Mouse (Mus musculus) kidney, adult 2 months (tissue): ENCODE results near the gene Pml. TPM values are rescaled to one million over a fixed set of nuclear protein-coding genes. Genes with fewer than 3 reads are reported as not detected.
"Not testable (repeated sequence)": the region's sequence is repeated elsewhere in the genome, so short reads cannot be mapped to it uniquely, and the experiment has no call there.

Source experiments
- DNase-seq: peaks from one replicate; pipeline ENCODE4 v3.0.0; 2021
- H3K27ac ChIP-seq: fragments of 200-500 bp; 2 replicates; pipeline ENCODE4 v1.5.1; 2012; ENCODE audit warnings: low read depth, low read length, control low read depth, inconsistent platforms; ENCODE audit not compliant: insufficient read depth
- H3K27me3 ChIP-seq: fragments of 200-500 bp; replicated peaks from 2 replicates; pipeline ENCODE4 v1.6.1; 2012; ENCODE audit warnings: mild to moderate bottlenecking, moderate library complexity, low read length, inconsistent platforms; ENCODE audit not compliant: control insufficient read depth, insufficient read depth
- H3K36me3 ChIP-seq: fragments of 200-500 bp; 2 replicates; pipeline ENCODE4 v1.6.1; 2012; ENCODE audit warnings: mild to moderate bottlenecking, moderate library complexity, low read length, inconsistent platforms; ENCODE audit not compliant: control insufficient read depth, insufficient read depth
- H3K4me1 ChIP-seq: fragments of 200-500 bp; 2 replicates; pipeline ENCODE4 v1.6.1; 2011; ENCODE audit warnings: low read length; ENCODE audit not compliant: control insufficient read depth, insufficient read depth
- H3K4me3 ChIP-seq: fragments of 200-500 bp; 2 replicates; pipeline ENCODE4 v1.5.1; 2011; ENCODE audit warnings: mild to moderate bottlenecking, low read depth, low read length, control low read depth; ENCODE audit not compliant: insufficient read depth
- CTCF ChIP-seq: fragments of 200-500 bp; conservative IDR thresholded peaks from 2 replicates; pipeline ENCODE4 v1.5.1; 2011; ENCODE audit warnings: low read depth, mild to moderate bottlenecking, control low read depth, low read length, moderate library complexity, mixed read lengths; ENCODE audit not compliant: insufficient read depth, insufficient read length
- POLR2A ChIP-seq: fragments of 200-500 bp; IDR thresholded peaks from one replicate; pipeline ENCODE4 v1.6.1; 2011; ENCODE audit warnings: low read depth, low read length, control low read depth
- WGBS: fragments of 180-500 bp; shearing (Covaris S2); methylation state at CpG from one replicate; pipeline ENCODE4 v1.1.7; 2018; 5-methylcytosine and 5-hydroxymethylcytosine counted together
- polyA plus RNA-seq: library from polyadenylated mRNA; depleted of rRNA; stranded (reverse); fragments of >200 nt; gene quantifications from 2 replicates; pipeline ENCODE4 v1.2.3, GENCODE M21; 2012

The Pml gene
- polyA plus RNA-seq, 1 experiment = 27.6 TPM

DNA sequence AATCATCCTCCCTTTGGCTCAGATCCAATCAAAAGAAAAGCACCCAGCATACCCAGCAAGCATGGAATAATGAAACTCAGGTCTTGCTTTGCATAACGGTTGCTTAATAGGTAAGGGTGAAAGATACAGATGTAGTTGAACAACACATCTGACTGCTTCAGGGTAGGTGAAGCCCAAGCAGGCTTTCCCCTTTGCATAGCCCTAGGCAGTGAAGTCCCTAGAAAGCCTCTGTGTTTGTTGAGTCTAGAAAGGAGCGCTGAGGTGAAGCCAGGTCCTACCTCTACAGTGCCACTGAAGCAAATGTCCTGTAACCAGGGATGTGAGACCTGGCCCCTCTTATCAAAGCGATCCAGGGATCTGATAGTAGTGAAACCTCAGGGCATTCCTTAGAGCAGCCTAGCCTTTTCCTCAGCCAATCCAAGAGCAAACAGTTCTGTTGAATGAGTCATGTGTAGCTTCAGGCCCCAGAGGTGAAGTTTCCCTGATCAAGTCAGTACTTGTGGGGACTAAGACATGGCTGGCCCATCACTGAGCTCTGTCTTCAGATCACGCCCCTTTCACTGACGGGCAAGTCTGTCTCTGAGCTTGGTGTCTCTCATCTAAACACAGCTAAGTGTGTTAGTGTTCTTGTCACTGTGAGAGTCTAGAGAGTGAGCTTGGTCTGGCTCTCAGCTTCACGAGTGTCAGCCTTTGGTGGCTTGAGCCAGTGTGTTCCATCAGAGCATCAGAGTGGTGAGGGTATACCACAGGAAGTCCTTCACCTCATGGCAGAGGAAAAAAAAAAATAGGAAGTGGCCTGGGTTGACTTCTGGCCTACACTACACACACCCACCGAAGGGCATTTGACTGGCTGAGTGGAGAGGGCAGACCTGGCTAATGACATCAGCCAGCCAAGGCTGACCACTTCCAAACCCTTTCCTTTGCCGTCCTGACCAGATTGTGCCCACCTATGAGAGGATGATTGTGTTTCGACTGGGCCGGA is 6.4 kb upstream of the Pml start:
- Histone ChIP-seq H3K4me1 (peaks cover 4% of the 10 kb centered on the region; the same call in 1 of the 2 replicates), H3K4me3 (no peak overlapping the region), H3K36me3 (no peaks in the 10 kb centered on the region), H3K27ac (no peak overlapping the region), H3K27me3 (no peaks in the 10 kb centered on the region)
- no peak for DNase-seq
- TF ChIP-seq POLR2A = no peak
- no peak for TF ChIP-seq CTCF
- WGBS = 86% methylated on average over 10 of the region's 10 CpGs

DNA sequence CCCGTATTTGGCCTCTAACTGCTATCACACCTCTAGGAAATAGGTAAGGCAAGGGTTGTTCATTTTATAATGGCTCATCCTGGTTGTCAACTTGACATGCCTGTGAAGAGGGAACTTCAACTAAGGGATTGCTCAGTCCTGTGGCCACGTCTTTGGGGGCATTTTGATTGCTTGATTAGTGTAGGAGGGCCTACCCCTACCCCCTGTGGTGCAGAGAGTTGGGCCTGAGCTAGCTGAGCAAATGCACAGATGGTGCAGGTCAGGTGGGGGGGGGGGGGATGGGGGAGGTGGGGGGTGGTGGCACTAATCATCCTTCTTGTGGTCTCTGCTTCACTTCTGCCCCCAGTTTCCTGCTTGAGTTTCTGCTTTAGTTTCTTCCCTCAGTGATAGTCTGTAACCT is 5.5 kb upstream of the Pml start:
- H3K4me1 ChIP-seq = peaks cover 4% of the 10 kb centered on the region; the same call in 1 of the 2 replicates
- WGBS = 86% methylated on average over 2 of the region's 2 CpGs
- H3K36me3 ChIP-seq = no peaks in the 10 kb centered on the region
- no peak overlapping the region for H3K27ac ChIP-seq
- no peaks in the 10 kb centered on the region for H3K27me3 ChIP-seq
- H3K4me3 ChIP-seq = no peak overlapping the region
- TF ChIP-seq CTCF = no peak
- TF ChIP-seq POLR2A = no peak
- no peak for DNase-seq

DNA sequence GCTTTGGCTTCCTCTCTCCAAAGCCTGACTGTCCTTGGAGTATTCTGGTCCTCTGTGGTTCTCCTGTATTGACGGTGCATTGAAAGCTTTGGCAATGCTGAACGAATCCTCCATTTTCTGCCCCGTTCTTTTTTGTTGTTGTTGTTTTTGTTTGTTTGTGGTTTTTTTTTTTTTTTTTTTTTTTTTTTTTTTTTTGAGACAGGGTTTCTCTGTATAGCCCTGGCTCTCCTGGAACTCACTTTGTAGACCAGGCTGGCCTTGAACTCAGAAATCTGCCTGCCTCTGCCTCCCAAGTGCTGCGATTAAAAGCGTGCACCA is 4.2 kb upstream of the Pml start:
- H3K36me3 ChIP-seq, H3K27ac ChIP-seq, H3K4me1 ChIP-seq, DNase-seq, H3K27me3 ChIP-seq: not testable (repeated sequence)
- 55% methylated on average over 5 of the region's 5 CpGs for WGBS
- peak overlapping the region; percentile 70 for H3K4me3 ChIP-seq

DNA sequence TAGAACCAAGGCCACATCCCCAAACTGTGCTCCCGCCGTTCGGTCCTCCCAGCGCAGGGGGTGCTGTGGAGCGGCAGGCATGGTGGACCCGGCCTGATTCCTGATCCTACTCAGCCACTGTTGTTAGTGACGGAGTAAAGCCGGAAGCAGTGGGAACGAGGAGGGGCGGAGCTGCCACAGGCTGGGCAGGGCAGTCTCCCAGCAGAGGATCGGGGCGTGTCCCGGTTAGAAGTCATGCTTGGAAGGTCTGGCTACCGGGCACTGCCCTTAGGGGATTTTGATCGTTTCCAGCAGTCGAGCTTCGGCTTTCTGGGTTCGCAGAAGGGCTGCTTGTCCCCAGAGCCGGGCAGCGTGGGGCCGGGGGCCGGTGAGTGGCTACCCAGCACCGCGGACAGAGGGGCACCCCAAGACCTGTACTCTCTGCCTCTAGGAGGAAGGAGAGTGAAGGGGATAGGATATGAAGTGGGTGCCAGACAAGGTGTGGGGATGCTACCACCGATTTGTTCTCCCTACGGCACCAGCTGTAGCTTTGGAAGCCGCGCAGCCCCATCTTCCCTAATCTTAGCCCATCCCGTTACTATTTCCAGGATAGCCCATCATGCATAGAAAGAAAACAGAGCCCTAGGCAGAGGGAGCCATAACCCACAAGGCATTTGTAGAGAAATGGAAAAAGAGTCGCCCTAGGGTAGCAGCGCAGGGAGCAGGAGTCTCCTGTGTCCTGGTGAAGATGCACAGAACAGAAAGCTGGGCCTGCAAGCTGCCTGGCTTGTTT is 3.6 kb upstream of the Pml start, which contains the start of gene Stoml1:
TSS of gene Stoml1 (plus strand) at position 132 of the 772 bp plus-strand sequence.
- peaks cover 9% of the 10 kb centered on the region; the same call in 1 of the 2 replicates for H3K4me1 ChIP-seq
- no peaks in the 10 kb centered on the region for H3K36me3 ChIP-seq
- 2% methylated on average over 31 of the region's 31 CpGs for WGBS
- peak; percentile 98 for DNase-seq
- H3K4me3 ChIP-seq = peak within 1 kb of the TSS; percentile 70
- no peaks in the 10 kb centered on the region for H3K27me3 ChIP-seq
- H3K27ac ChIP-seq = peak within 1 kb of the TSS; percentile 44
- TF ChIP-seq POLR2A (peak; percentile 63), CTCF (peak; percentile 94)

DNA sequence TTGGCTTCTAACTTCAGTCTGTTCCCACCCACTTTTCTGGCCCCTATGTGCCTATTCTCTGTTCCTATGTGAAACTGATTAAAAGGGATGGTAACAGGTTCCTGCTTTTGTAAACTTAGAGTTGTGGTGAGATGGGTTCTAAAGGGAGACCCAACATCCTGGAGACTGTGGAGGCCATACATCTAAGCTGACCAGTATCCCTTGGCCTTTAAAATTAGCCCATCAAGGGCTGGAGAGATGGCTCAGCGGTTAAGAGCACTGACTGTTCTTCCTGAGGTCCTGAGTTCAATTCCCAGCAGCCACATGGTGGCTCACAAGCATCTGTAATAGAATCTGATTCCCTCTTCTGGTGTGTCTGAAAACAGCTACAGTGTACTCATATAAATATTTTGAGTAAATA is 1.1 kb upstream of the Pml start:
- H3K4me1 ChIP-seq, H3K4me3 ChIP-seq, H3K36me3 ChIP-seq, DNase-seq, H3K27me3 ChIP-seq: not testable (repeated sequence)
- H3K27ac ChIP-seq = peak overlapping the region; percentile 96
- 95% methylated on average over 1 of the region's 1 CpGs for WGBS

DNA sequence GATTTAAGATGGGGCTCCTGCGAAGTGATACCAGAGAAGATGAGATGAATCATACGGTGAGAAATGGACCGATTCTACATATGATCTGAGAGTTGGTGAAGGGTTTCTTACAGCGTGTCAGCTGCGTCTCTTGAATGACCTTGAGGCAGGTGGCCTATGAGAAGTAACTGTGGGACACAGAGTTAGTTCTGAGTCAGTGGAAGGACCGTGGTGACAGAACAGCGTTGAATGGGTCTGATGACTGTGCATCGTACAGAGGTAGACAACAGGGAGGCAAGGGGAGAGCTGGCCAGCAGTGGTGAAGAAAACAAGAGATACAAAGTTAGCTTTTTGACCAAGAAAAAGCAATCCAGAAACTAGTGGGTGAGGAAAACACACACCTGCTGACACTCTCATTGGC is 736 bp upstream of the Pml start:
- TF ChIP-seq POLR2A (no peak), CTCF (no peak)
- Histone ChIP-seq H3K36me3 (no peaks in the 10 kb centered on the region), H3K4me3 (no peak overlapping the region), H3K27me3 (no peaks in the 10 kb centered on the region), H3K4me1 (peaks cover 9% of the 10 kb centered on the region; the same call in 1 of the 2 replicates), H3K27ac (peak overlapping the region; percentile 96)
- no peak for DNase-seq
- 64% methylated on average over 8 of the region's 8 CpGs for WGBS

DNA sequence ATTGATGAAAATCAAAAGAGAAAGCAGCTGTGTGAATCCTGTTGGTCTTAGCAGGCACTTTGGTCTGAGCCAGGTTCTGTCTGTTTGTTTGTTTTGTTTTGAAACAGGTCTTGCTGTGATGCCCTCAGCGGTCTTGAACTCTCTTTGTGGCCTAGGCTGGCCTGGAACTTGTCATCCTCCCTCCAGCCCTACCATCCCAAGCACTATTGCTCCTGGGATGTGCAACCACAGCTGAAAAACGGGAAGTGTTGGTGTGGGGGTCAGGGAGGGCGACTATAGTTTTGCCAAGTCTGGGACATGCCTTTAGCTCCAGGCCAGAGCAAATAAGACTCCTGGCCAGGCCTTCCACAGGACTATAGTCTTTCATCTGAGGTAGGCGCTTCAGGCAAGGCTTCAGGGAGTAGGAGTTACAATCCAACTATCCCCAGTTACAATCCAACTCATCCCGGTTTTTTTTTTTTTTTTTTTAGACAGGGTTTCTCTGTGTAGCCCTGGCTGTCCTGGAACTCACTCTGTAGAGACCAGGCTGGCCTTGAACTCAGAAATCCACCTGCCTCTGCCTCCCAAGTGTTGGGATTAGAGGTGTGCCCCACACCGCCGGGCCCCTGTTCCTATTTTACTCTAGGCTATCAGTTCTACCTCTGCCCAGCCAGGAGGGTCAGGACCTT is 706 bp downstream of the Pml start:
- Histone ChIP-seq H3K4me3 (peak overlapping the region; percentile 91), H3K27ac (peak overlapping the region; percentile 89), H3K36me3 (no peaks in the 10 kb centered on the region), H3K4me1 (peaks cover 14% of the 10 kb centered on the region; the same call in 1 of the 2 replicates), H3K27me3 (no peaks in the 10 kb centered on the region)
- TF ChIP-seq POLR2A (no peak), CTCF (no peak)
- 11% methylated on average over 7 of the region's 7 CpGs for WGBS
- no peak for DNase-seq
